Mouse (Mus musculus) midbrain, embryonic 14.5 days (tissue): ENCODE measurements at regions not wholly inside any gene's neighbourhood (a gene's known extent, or its start where the extent isn't known, plus 50 kb on each side); places are given as distances from the start of the nearest gene placed in this dataset.

Source experiments
- ATAC-seq: fragments of 200-750 bp; cut with Nextera tagmentation; 2 replicates; pipeline ENCODE4 v1.8.0; 2017; ENCODE audit warnings: moderate number of reproducible peaks, moderate library complexity; ENCODE audit not compliant: low FRiP score, low TSS enrichment
- DNase-seq: peaks from one replicate; pipeline ENCODE4 v3.0.0-alpha.2; 2015
- H3K27ac ChIP-seq: fragments of 300-500 bp; sonication (generic); replicated peaks from 2 replicates; pipeline ENCODE4 v1.5.1; 2014; ENCODE audit warnings: mild to moderate bottlenecking, low read depth, low read length, moderate library complexity
- H3K27me3 ChIP-seq: fragments of 300-500 bp; sonication (generic); 2 replicates; pipeline ENCODE4 v1.6.1; 2014; ENCODE audit warnings: low read length, control low read depth, mixed read lengths; ENCODE audit not compliant: control insufficient read depth, insufficient read depth
- H3K36me3 ChIP-seq: fragments of 300-500 bp; sonication (generic); 2 replicates; pipeline ENCODE4 v1.6.1; 2014; ENCODE audit warnings: low read length, control low read depth; ENCODE audit not compliant: control insufficient read depth, insufficient read depth
- H3K4me1 ChIP-seq: fragments of 300-500 bp; sonication (generic); 2 replicates; pipeline ENCODE4 v1.6.1; 2014; ENCODE audit warnings: mild to moderate bottlenecking, antibody characterized with exemption, low read length, control low read depth; ENCODE audit not compliant: control insufficient read depth, insufficient read depth
- H3K4me2 ChIP-seq: fragments of 300-500 bp; sonication (generic); 2 replicates; pipeline ENCODE4 v1.6.1; 2014; ENCODE audit warnings: mild to moderate bottlenecking, low read length, moderate library complexity
- H3K4me3 ChIP-seq: fragments of 300-500 bp; sonication (generic); replicated peaks from 2 replicates; pipeline ENCODE4 v1.5.1; 2014; ENCODE audit warnings: low read depth, low read length
- H3K9ac ChIP-seq: fragments of 300-500 bp; sonication (generic); replicated peaks from 2 replicates; pipeline ENCODE4 v1.6.1; 2014; ENCODE audit warnings: mild to moderate bottlenecking, low read length, moderate library complexity
- H3K9me3 ChIP-seq: fragments of 300-500 bp; sonication (generic); 2 replicates; pipeline ENCODE4 v1.6.1; 2016; ENCODE audit warnings: low read length, control low read depth, mixed read lengths; ENCODE audit not compliant: control insufficient read depth
- WGBS: fragments of 180-500 bp; shearing (Covaris S2); extraction: QIAGEN DNeasy Blood & Tissue Kit; methylation state at CpG from one replicate; pipeline ENCODE4 v1.1.7; 2014; 5-methylcytosine and 5-hydroxymethylcytosine counted together

- H3K27ac ChIP-seq = no peak overlapping the region
- no peak for ATAC-seq
- no peaks in the 10 kb centered on the region for H3K27me3 ChIP-seq
Measured at GRCm38 (mm10) chr2:34088832-34089231, 201.1 kb upstream of the Mvb12b start.

GRCm38 (mm10) chr2:34086130-34086529 is 198.4 kb upstream of the Mvb12b start:
- Histone ChIP-seq H3K4me1 (no peaks in the 10 kb centered on the region), H3K36me3 (no peaks in the 10 kb centered on the region), H3K4me3 (no peak overlapping the region), H3K4me2 (no peak overlapping the region), H3K27me3 (no peaks in the 10 kb centered on the region), H3K9me3 (no peaks in the 10 kb centered on the region), H3K9ac (no peak overlapping the region), H3K27ac (no peak overlapping the region)
- DNase-seq = peak; percentile 61
- WGBS = 72% methylated on average over 3 of the region's 3 CpGs
- no peak for ATAC-seq

More at GRCm38 (mm10) chr2:34088832-34089231, 201.1 kb upstream of the Mvb12b start:
- H3K4me1 ChIP-seq = peaks cover 11% of the 10 kb centered on the region; the same call in 1 of the 2 replicates
- H3K4me2 ChIP-seq = no peak overlapping the region
- H3K9me3 ChIP-seq = no peaks in the 10 kb centered on the region
- no peak overlapping the region for H3K4me3 ChIP-seq
- H3K9ac ChIP-seq = no peak overlapping the region
- no peak for DNase-seq
- 66% methylated on average over 4 of the region's 4 CpGs for WGBS
- H3K36me3 ChIP-seq = no peaks in the 10 kb centered on the region

- Histone ChIP-seq H3K27me3 (no peaks in the 10 kb centered on the region), H3K9ac (no peak overlapping the region), H3K27ac (no peak overlapping the region), H3K4me3 (no peak overlapping the region), H3K9me3 (no peaks in the 10 kb centered on the region), H3K4me1 (0 out of 2 replicates have a peak, but pooled peaks cover 3% of the 10 kb centered on the region), H3K36me3 (no peaks in the 10 kb centered on the region), H3K4me2 (no peak overlapping the region)
- DNase-seq (peak; percentile 52), ATAC-seq (no peak; the same call in 1 of the 2 replicates)
- 68% methylated on average over 1 of the region's 1 CpGs for WGBS
Measured at GRCm38 (mm10) chr2:34084513-34084912, 196.8 kb upstream of the Mvb12b start.

- Histone ChIP-seq H3K36me3 (no peaks in the 10 kb centered on the region), H3K27ac (no peak overlapping the region), H3K4me2 (no peak overlapping the region), H3K27me3 (no peaks in the 10 kb centered on the region), H3K4me1 (peaks cover 21% of the 10 kb centered on the region), H3K9me3 (no peaks in the 10 kb centered on the region), H3K9ac (no peak overlapping the region), H3K4me3 (no peak overlapping the region)
- DNase-seq = no peak
- no peak for ATAC-seq
- WGBS = 85% methylated on average over 7 of the region's 7 CpGs
Measured at GRCm38 (mm10) chr2:34082486-34082885, 194.7 kb upstream of the Mvb12b start.

- H3K27ac ChIP-seq = peak overlapping the region; percentile 80; the same call in 1 of the 2 replicates
- no peaks in the 10 kb centered on the region for H3K36me3 ChIP-seq
- H3K4me1 ChIP-seq = peaks cover 24% of the 10 kb centered on the region
- ATAC-seq (no peak), DNase-seq (no peak)
- H3K9ac ChIP-seq = no peak overlapping the region
- H3K4me3 ChIP-seq = no peak overlapping the region
- no peaks in the 10 kb centered on the region for H3K9me3 ChIP-seq
- H3K27me3 ChIP-seq = no peaks in the 10 kb centered on the region
- WGBS = 8% methylated on average over 3 of the region's 3 CpGs
- H3K4me2 ChIP-seq = no peak overlapping the region
Measured at GRCm38 (mm10) chr2:34080176-34080575, 192.4 kb upstream of the Mvb12b start.

GRCm38 (mm10) chr2:34079282-34079681 is 191.5 kb upstream of the Mvb12b start:
- H3K4me3 ChIP-seq = no peak overlapping the region
- H3K27ac ChIP-seq = peak overlapping the region; percentile 80; the same call in 1 of the 2 replicates
- DNase-seq = no peak
- no peak for ATAC-seq
- H3K27me3 ChIP-seq = no peaks in the 10 kb centered on the region
- peaks cover 24% of the 10 kb centered on the region for H3K4me1 ChIP-seq
- no peak overlapping the region for H3K4me2 ChIP-seq
- 67% methylated on average over 12 of the region's 12 CpGs for WGBS
- H3K9me3 ChIP-seq = no peaks in the 10 kb centered on the region
- no peaks in the 10 kb centered on the region for H3K36me3 ChIP-seq
- no peak overlapping the region for H3K9ac ChIP-seq

GRCm38 (mm10) chr2:34078875-34079262 is 191.1 kb upstream of the Mvb12b start:
- DNase-seq (no peak), ATAC-seq (peak; percentile 32; the same call in 1 of the 2 replicates)
- H3K9me3 ChIP-seq = no peaks in the 10 kb centered on the region
- no peaks in the 10 kb centered on the region for H3K27me3 ChIP-seq
- 46% methylated on average over 4 of the region's 4 CpGs for WGBS
- no peak overlapping the region for H3K9ac ChIP-seq
- H3K4me2 ChIP-seq = no peak overlapping the region
- H3K4me1 ChIP-seq = peaks cover 24% of the 10 kb centered on the region
- H3K36me3 ChIP-seq = no peaks in the 10 kb centered on the region
- H3K4me3 ChIP-seq = no peak overlapping the region
- H3K27ac ChIP-seq = peak overlapping the region; percentile 80

- 29% methylated on average over 3 of the region's 3 CpGs for WGBS
- Histone ChIP-seq H3K9ac (no peak overlapping the region), H3K4me1 (peaks cover 24% of the 10 kb centered on the region), H3K27me3 (no peaks in the 10 kb centered on the region), H3K4me3 (no peak overlapping the region), H3K27ac (peak overlapping the region; percentile 80), H3K4me2 (no peak overlapping the region), H3K36me3 (no peaks in the 10 kb centered on the region), H3K9me3 (no peaks in the 10 kb centered on the region)
- peak; percentile 84 for ATAC-seq
- peak; percentile 85 for DNase-seq
Measured at GRCm38 (mm10) chr2:34078248-34078874, 190.6 kb upstream of the Mvb12b start.

- Histone ChIP-seq H3K4me1 (peaks cover 24% of the 10 kb centered on the region), H3K27ac (no peak overlapping the region), H3K4me3 (no peak overlapping the region), H3K27me3 (no peaks in the 10 kb centered on the region), H3K9me3 (no peaks in the 10 kb centered on the region), H3K9ac (no peak overlapping the region), H3K36me3 (no peaks in the 10 kb centered on the region), H3K4me2 (no peak overlapping the region)
- no peak for DNase-seq
- 77% methylated on average over 4 of the region's 4 CpGs for WGBS
- ATAC-seq = no peak
Measured at GRCm38 (mm10) chr2:34076346-34076745, 188.6 kb upstream of the Mvb12b start.
